Mouse (Mus musculus): ENCODE results near the gene Rps18. TPM values are rescaled to one million over a fixed set of nuclear protein-coding genes. Genes with fewer than 3 reads are reported as not detected.
"Not testable (repeated sequence)": the region's sequence is repeated elsewhere in the genome, so short reads cannot be mapped to it uniquely, and the experiment has no call there.

The Rps18 gene
- polyA plus RNA-seq, 1 experiment, result 584 TPM

DNA sequence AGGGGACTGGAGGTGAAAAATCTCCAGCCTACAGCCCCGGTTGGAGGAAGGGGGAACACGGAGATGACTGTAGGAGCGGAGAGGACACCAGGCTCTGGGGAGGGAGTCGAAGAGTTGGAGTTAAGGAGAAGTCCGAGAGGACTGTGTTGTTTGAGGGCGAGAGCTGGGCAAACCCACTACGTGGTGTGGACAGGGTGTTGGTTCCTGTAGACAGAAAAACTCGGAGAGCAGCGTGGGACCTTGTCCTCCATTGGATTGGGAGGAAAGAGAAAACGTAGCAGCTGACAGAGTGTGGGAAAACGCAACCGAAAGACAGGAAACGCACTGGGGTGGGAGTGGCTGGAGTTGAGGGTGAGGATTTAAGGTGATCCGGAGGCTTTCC is 45.9 kb downstream of the Rps18 start:
- H3K36me3 ChIP-seq (ENCODE audit: control insufficient read depth, insufficient read depth, low read length), result peaks cover 25% of the 10 kb centered on the region
- under 1% methylated on average over 14 of the region's 14 CpGs for WGBS
- H3K27ac ChIP-seq (ENCODE audit: control insufficient read depth, insufficient read depth, low read length), result peak overlapping the region; percentile 85
- H3K4me3 ChIP-seq (ENCODE audit: control insufficient read depth, insufficient read depth, low read length), result peak overlapping the region; percentile 94
- no peak for TF ChIP-seq CTCF (IDR thresholded peaks at IDR 0.05; ENCODE audit: borderline replicate concordance, control insufficient read depth, extremely low read depth, insufficient read depth, low read length, poor library complexity)
- TF ChIP-seq POLR2A (IDR thresholded peaks at IDR 0.05; ENCODE audit: control insufficient read depth, extremely low read depth, insufficient read depth, low read length, poor library complexity), result no peak; the same call in 1 of the 2 replicates
- no peaks in the 10 kb centered on the region for H3K27me3 ChIP-seq (ENCODE audit: control insufficient read depth, insufficient read depth, low read length)
- DNase-seq, result peak; percentile 58
- peaks cover 19% of the 10 kb centered on the region for H3K4me1 ChIP-seq (replicated peaks; ENCODE audit: control insufficient read depth, insufficient read depth, low read length)

DNA sequence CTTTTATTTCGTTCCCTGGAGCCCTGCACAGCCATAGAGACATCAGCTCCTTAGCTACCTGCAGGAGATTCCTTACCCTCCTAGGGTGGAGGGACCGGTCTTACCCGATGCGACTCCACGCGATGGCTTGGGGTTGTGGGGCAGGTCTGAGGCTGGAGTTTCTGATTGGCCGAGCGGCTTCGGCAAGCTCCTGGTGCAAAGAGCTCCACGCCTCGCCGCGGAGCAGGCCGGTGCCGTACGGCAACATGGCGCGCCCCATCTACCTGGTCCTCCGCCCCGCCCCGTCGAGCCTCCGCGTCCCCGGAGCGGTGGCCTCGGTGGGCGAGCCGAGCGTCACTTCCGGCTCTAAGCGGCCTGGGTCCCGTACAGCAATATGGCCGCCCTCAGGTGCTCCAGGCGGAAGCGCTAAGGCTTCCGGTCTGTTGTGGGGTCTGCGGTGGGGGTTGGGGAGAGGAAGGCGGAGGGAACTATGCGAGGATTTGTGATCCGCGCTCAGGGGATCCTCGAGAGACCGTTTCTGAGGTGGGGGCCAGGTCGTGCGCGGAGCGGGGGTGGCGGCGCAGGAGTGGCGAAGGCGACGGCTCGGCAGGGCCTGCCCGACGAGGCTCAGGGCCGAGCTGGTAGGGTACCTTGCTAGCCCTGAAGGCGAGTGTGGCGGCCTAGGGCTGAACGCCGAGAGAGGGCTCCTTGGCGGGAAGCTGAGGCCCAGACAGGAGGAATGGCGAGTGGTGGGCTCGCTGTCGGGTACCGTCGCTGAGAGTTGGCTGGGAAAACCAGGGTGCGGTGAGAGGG is 46.5 kb downstream of the Rps18 start, which contains the start of gene Daxx:
Gene Daxx, plus strand, starts transcription at position 338 of the 792 bp plus-strand sequence.
- Histone ChIP-seq H3K4me3 (ENCODE audit: control insufficient read depth, insufficient read depth, low read length) (peak within 1 kb of the TSS; percentile 94), H3K27me3 (ENCODE audit: control insufficient read depth, insufficient read depth, low read length) (no peaks in the 10 kb centered on the region), H3K4me1 (replicated peaks; ENCODE audit: control insufficient read depth, insufficient read depth, low read length) (peaks cover 18% of the 10 kb centered on the region), H3K27ac (ENCODE audit: control insufficient read depth, insufficient read depth, low read length) (peak within 1 kb of the TSS; percentile 85), H3K36me3 (ENCODE audit: control insufficient read depth, insufficient read depth, low read length) (peaks cover 25% of the 10 kb centered on the region)
- WGBS, result 2% methylated on average over 68 of the region's 68 CpGs
- peak; percentile 99 for DNase-seq
- peak; percentile 46; the same call in 1 of the 2 replicates for TF ChIP-seq CTCF (IDR thresholded peaks at IDR 0.05; ENCODE audit: borderline replicate concordance, control insufficient read depth, extremely low read depth, insufficient read depth, low read length, poor library complexity)
- peak; percentile 70 for TF ChIP-seq POLR2A (IDR thresholded peaks at IDR 0.05; ENCODE audit: control insufficient read depth, extremely low read depth, insufficient read depth, low read length, poor library complexity)

DNA sequence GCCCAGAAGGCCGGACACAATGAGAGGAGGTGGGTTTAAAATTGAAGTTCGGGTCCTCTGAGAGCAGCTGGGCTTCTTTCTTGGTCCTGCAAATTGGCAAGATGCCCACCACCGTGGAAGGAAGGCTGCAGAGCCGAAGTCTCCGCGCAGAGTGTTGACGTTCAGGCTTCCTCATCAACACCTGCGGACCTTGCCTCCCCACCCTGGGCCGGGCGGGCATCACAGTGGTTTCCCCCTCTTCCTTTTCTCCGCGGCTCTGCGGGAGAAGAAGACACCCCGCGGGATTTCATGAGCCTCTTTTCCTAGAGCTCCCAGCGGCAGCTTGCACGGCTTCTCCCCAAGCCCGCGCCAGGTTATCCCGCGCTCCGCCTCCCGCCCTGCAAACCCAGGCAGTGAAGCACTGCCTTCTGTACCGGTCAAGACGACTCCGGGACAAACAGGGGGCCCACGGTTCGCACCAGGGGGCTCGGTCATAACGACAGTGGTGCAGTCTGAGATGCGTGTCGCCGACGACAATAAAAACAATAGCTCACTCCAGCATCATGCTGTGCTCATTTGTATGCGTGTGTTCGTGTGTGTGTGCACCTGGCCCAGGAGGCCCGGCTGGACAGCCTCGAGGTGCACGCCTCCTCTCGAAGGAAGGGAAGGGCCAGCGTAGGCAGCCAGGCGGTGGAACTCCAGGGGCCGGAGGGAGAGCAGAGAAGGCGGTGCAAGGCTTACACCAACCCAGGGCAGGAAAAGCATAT is 47.3 kb downstream of the Rps18 start:
- DNase-seq, result peak; percentile 50

DNA sequence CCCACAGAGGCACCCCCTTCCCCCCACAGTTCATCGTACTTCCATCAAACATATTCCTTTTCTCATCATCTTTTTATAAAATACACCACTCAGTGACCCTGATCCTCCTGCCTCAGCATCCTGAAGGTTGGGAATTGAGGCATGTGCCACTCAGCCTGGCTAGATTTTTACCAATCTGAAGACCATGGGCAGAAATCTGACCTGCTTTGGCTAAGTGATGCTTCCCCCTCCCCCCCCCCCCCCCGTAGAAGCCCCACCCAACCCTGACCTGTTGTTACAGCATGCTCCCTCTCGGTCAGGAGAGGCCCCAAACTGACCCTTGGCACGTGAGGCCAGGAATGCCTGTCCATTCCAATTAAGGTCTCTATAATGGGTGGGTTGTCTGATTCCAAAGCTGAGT is 51.0 kb downstream of the Rps18 start, which contains the start of gene Platr17:
Gene Platr17, plus strand, starts transcription at position 301 of the 400 bp plus-strand sequence.
- not testable (repeated sequence) for H3K27me3 ChIP-seq (ENCODE audit: control insufficient read depth, insufficient read depth, low read length); H3K36me3 ChIP-seq (ENCODE audit: control insufficient read depth, insufficient read depth, low read length); H3K4me3 ChIP-seq (ENCODE audit: control insufficient read depth, insufficient read depth, low read length); DNase-seq; H3K27ac ChIP-seq (ENCODE audit: control insufficient read depth, insufficient read depth, low read length)
- 73% methylated on average over 4 of the region's 4 CpGs for WGBS
- peaks cover 12% of the 10 kb centered on the region for H3K4me1 ChIP-seq (replicated peaks; ENCODE audit: control insufficient read depth, insufficient read depth, low read length)

More for the DNA sequence above, 47.3 kb downstream of the Rps18 start:
- Histone ChIP-seq H3K4me1 (replicated peaks; ENCODE audit: control insufficient read depth, insufficient read depth, low read length) (peaks cover 21% of the 10 kb centered on the region), H3K27ac (ENCODE audit: control insufficient read depth, insufficient read depth, low read length) (peak overlapping the region; percentile 18), H3K36me3 (ENCODE audit: control insufficient read depth, insufficient read depth, low read length) (peaks cover 19% of the 10 kb centered on the region), H3K27me3 (ENCODE audit: control insufficient read depth, insufficient read depth, low read length) (no peaks in the 10 kb centered on the region), H3K4me3 (ENCODE audit: control insufficient read depth, insufficient read depth, low read length) (peak overlapping the region; percentile 62)
- no peak; the same call in 1 of the 2 replicates for TF ChIP-seq CTCF (IDR thresholded peaks at IDR 0.05; ENCODE audit: borderline replicate concordance, control insufficient read depth, extremely low read depth, insufficient read depth, low read length, poor library complexity)
- no peak for TF ChIP-seq POLR2A (IDR thresholded peaks at IDR 0.05; ENCODE audit: control insufficient read depth, extremely low read depth, insufficient read depth, low read length, poor library complexity)
- WGBS, result under 1% methylated on average over 44 of the region's 44 CpGs

DNA sequence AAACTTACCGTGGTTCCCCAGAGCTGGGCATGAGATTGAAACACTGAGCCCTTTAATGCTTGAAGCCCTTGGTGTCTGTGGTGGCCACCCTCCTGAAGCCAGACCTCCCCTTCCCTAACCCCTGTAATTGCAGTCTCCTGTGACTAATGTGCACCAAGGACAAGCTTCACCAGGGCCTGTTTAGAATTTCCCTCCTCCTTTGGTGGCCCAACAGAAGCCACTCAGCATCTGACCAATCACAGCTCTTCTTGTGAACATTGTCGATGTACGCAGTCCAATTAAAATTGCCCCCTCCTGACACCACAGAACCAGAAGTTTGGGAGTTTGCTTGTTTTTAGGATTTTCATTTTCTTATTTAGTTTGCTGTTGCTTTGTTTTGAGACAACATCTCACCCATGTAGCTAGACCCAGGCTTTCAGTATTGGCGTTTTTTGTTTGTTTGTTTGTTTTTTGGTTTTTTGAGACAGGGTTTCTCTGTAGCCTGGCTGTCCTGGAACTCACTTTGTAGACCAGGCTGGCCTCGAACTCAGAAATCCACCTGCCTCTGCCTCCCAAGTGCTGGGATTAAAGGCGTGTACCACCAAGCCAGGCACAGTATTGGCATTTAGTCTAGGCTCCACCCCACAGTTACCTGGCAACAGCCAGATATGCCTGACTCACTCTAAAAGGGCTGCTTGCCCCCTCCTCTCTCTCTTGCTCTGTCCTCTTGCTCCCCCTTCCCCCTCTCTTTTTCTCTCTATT is 51.7 kb downstream of the Rps18 start:
- peaks cover 11% of the 10 kb centered on the region for H3K4me1 ChIP-seq (replicated peaks; ENCODE audit: control insufficient read depth, insufficient read depth, low read length)
- not testable (repeated sequence) for H3K27ac ChIP-seq (ENCODE audit: control insufficient read depth, insufficient read depth, low read length); DNase-seq; H3K36me3 ChIP-seq (ENCODE audit: control insufficient read depth, insufficient read depth, low read length); H3K27me3 ChIP-seq (ENCODE audit: control insufficient read depth, insufficient read depth, low read length); H3K4me3 ChIP-seq (ENCODE audit: control insufficient read depth, insufficient read depth, low read length)
- WGBS, result 85% methylated on average over 6 of the region's 6 CpGs

DNA sequence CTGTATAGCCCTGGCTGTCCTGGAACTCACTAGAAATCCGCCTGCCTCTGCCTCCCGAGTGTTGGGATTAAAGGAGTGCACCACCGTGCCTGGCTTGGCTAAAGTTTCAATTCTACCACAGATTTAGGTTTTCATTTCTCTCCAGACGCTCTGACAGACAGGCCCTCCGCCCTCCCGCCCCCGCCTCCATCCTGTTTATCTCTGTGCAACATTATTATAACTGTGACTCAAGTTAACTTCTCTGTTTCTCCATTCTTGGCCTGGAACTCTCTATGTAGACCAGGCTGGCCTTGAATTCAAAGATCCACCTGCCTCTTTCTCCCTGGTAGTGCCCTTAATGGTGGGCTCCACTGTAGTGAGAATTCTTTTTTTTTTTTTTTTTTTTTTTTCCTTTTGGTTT is 53.3 kb downstream of the Rps18 start:
- WGBS, result 30% methylated on average over 7 of the region's 7 CpGs
- Histone ChIP-seq H3K27ac (ENCODE audit: control insufficient read depth, insufficient read depth, low read length) (peak overlapping the region; percentile 67), H3K4me1 (replicated peaks; ENCODE audit: control insufficient read depth, insufficient read depth, low read length) (peaks cover 5% of the 10 kb centered on the region; the same call in 1 of the 2 replicates), H3K36me3 (ENCODE audit: control insufficient read depth, insufficient read depth, low read length) (no peaks in the 10 kb centered on the region), H3K4me3 (ENCODE audit: control insufficient read depth, insufficient read depth, low read length) (no peak overlapping the region), H3K27me3 (ENCODE audit: control insufficient read depth, insufficient read depth, low read length) (no peaks in the 10 kb centered on the region)
- no peak for TF ChIP-seq CTCF (IDR thresholded peaks at IDR 0.05; ENCODE audit: borderline replicate concordance, control insufficient read depth, extremely low read depth, insufficient read depth, low read length, poor library complexity)
- TF ChIP-seq POLR2A (IDR thresholded peaks at IDR 0.05; ENCODE audit: control insufficient read depth, extremely low read depth, insufficient read depth, low read length, poor library complexity), result no peak
- DNase-seq, result no peak
